Mouse (Mus musculus): ENCODE measurements at regions not wholly inside any gene's neighbourhood (a gene's known extent, or its start where the extent isn't known, plus 50 kb on each side); places are given as distances from the start of the nearest gene placed in this dataset.

GRCm38 (mm10) chr9:46739341-46739740, 259.2 kb upstream of the Gm4791 start:
- Histone ChIP-seq H3K36me3 (ENCODE audit: control insufficient read depth in 1 of 2, insufficient read depth in 2 of 2, low read length in 2 of 2) (no peaks in the 10 kb centered on the region), H3K4me1 (ENCODE audit: control insufficient read depth in 1 of 2, insufficient read depth in 2 of 2, low read length in 2 of 2) (no peaks in the 10 kb centered on the region), H3K9me3 (replicated peaks; ENCODE audit: insufficient read depth, low read length) (no peaks in the 10 kb centered on the region), H3K9ac (ENCODE audit: control insufficient read depth, low read depth, low read length, poor library complexity, severe bottlenecking) (no peak overlapping the region), H3K27me3 (ENCODE audit: control insufficient read depth in 1 of 2, insufficient read depth in 2 of 2, low read length in 2 of 2) (no peaks in the 10 kb centered on the region), H3K79me2 (ENCODE audit: control insufficient read depth, insufficient read depth, low read length, poor library complexity) (no peaks in the 10 kb centered on the region), H3K27ac (ENCODE audit: control insufficient read depth, low read depth, low read length) (no peak overlapping the region), H3K4me3 (ENCODE audit: control insufficient read depth in 1 of 2, insufficient read depth in 1 of 2, low read depth in 2 of 2, low read length in 2 of 2) (no peak overlapping the region)
- TF ChIP-seq UBTF (IDR thresholded peaks at IDR 0.05; ENCODE audit: borderline replicate concordance, insufficient read depth, low read depth, low read length): no peak
- TF ChIP-seq TAL1 (IDR thresholded peaks at IDR 0.05; ENCODE audit: low read length): no peak
- no peak for TF ChIP-seq RCOR1 (IDR thresholded peaks at IDR 0.05; ENCODE audit: low read depth, low read length)
- TF ChIP-seq ELF1 (IDR thresholded peaks at IDR 0.05; ENCODE audit: low read depth, low read length): no peak
- no peak for TF ChIP-seq ZC3H11A (IDR thresholded peaks at IDR 0.05; ENCODE audit: low read depth, low read length)
- TF ChIP-seq BHLHE40 (IDR thresholded peaks at IDR 0.05; ENCODE audit: borderline replicate concordance, low read depth, low read length): no peak
- no peak for TF ChIP-seq USF2 (IDR thresholded peaks at IDR 0.05; ENCODE audit: borderline replicate concordance in 1 of 2, insufficient read depth in 1 of 2, low read depth in 1 of 2, low read length in 2 of 2)
- DNase-seq (ENCODE audit: low read depth, low spot score): no peak

- Histone ChIP-seq H3K9ac (ENCODE audit: control insufficient read depth, low read depth, low read length, poor library complexity, severe bottlenecking) (no peak overlapping the region), H3K4me3 (ENCODE audit: control insufficient read depth in 1 of 2, insufficient read depth in 1 of 2, low read depth in 2 of 2, low read length in 2 of 2) (no peak overlapping the region), H3K27ac (ENCODE audit: control insufficient read depth, low read depth, low read length) (no peak overlapping the region), H3K4me1 (ENCODE audit: control insufficient read depth in 1 of 2, insufficient read depth in 2 of 2, low read length in 2 of 2) (no peaks in the 10 kb centered on the region), H3K36me3 (ENCODE audit: control insufficient read depth in 1 of 2, insufficient read depth in 2 of 2, low read length in 2 of 2) (no peaks in the 10 kb centered on the region), H3K9me3 (replicated peaks; ENCODE audit: insufficient read depth, low read length) (no peaks in the 10 kb centered on the region), H3K79me2 (ENCODE audit: control insufficient read depth, insufficient read depth, low read length, poor library complexity) (no peaks in the 10 kb centered on the region), H3K27me3 (ENCODE audit: control insufficient read depth in 1 of 2, insufficient read depth in 2 of 2, low read length in 2 of 2) (no peaks in the 10 kb centered on the region)
- no peak for TF ChIP-seq ETS1 (IDR thresholded peaks at IDR 0.05; ENCODE audit: low read depth, low read length)
- no peak for TF ChIP-seq POLR2AphosphoS2 (IDR thresholded peaks at IDR 0.05; ENCODE audit: low read length)
- no peak for TF ChIP-seq RCOR1 (IDR thresholded peaks at IDR 0.05; ENCODE audit: low read depth, low read length)
- TF ChIP-seq ZKSCAN1 (IDR thresholded peaks at IDR 0.05; ENCODE audit: low read depth, low read length): no peak
- TF ChIP-seq GABPA (IDR thresholded peaks at IDR 0.05; ENCODE audit: low read depth, low read length): no peak
- no peak for TF ChIP-seq JUND (IDR thresholded peaks at IDR 0.05; ENCODE audit: low read depth, low read length)
- no peak for TF ChIP-seq MXI1 (IDR thresholded peaks at IDR 0.05; ENCODE audit: low read depth, low read length)
- TF ChIP-seq MEF2A (IDR thresholded peaks at IDR 0.05; ENCODE audit: extremely low read depth, insufficient replicate concordance, low read depth, low read length, poor library complexity, severe bottlenecking): no peak
- no peak for TF ChIP-seq MAX (IDR thresholded peaks at IDR 0.05; ENCODE audit: low read length)
- no peak for TF ChIP-seq TCF12 (IDR thresholded peaks at IDR 0.05; ENCODE audit: low read depth, low read length)
- no peak for DNase-seq (ENCODE audit: low read depth, low spot score)
Observed at GRCm38 (mm10) chr9:46738634-46739033, 259.9 kb upstream of the Gm4791 start.

Data from MEL (cell line).